Mouse (Mus musculus) thymus, postnatal 36 days (tissue): Measurements from ENCODE around the gene Glt1d1.
"Not testable (repeated sequence)": the region's sequence is repeated elsewhere in the genome, so short reads cannot be mapped to it uniquely, and the experiment has no call there.

Experiments
- DNase-seq, 2 experiments: peaks; one replicate each; pipeline ENCODE4 v3.0.0; 2022; ENCODE audit warnings: mixed read lengths in 2 of 2

The Glt1d1 gene

DNA sequence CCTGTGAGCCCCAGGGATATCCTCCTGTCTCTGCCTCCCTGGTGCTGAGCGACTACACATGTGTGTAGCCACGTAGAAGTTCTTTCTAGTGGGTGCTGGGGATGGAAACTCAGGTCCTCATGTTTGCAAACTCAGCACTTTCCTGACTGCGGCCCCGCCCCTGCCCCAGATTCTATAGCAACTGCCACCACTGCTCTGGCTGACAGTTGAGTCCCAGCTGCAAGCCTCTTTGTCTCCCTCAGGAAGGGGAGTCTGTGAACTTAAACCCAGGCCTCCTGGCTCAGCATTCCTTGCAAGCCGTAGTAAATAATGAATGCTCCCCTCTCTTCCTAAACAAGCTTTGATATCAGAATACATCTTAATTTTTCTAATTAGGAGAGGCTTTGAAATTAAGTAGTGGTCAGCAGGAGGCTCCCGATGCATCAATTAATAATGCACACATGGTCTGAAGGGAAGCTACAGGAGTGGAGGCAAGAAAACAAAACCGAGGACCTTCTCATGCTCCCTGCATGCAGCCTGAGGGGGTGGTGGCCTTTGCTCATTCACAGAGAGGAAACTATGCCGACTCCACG lies 71.6 kb downstream of the Glt1d1 start:
- DNase-seq: no peak

DNA sequence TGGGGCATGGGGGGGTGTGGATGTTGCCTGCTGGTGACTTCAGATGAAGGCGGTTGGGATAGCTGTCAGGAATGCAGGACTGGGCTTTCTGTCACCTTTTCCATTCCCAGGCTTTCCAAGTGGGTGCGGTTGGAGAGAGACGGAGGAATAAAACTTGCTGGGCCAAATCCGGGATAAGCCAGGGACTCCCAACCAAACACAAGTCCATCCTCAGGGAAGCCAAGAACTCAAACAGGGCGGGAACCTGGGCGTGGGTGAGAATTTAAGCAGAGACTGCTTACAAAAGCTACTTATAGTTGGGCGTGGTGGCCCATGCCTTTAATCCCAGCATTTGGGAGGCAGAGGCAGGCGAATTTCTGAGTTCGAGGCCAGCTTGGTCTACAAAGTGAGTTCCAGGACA lies 73.2 kb downstream of the Glt1d1 start:
- no peak for DNase-seq

DNA sequence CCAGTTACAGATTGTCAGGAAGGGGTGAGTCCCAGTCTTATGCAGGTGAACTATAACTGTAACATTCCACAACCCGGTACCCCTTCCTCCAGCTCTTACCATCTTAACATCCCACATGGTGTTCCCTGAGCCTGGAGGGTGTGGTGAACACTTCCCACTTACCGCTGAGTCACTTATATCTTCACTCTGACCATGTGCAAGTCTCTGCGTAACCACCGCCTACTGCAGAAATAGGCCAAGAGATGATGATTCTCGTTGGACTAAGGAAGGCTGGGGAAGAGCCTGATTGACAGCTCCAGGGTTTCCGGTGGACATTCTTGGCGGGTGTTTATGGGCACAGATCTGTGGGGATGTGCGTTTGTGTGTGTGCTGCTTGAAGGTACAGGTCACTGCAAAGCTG lies 73.9 kb downstream of the Glt1d1 start:
- DNase-seq: no peak

DNA sequence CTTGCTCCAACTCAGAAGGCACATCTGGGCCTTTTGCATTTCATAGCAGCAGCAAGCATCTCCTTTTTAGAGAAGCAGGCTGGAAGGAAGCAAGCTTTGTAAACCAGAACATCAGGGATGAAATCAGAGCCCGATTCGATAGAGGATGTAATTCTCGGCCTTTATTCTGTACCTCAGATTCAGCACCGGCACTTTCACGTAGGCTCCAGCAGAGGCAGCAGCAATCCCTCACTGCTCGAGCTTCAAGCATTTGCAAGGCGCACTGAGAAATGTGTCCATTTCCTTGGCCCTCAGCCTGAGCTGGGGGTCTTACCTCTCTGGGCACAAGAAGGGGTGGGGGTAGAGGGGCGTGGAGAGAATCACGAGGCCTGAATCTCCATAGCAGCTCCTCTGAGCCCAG lies 76.1 kb downstream of the Glt1d1 start:
- no peak for DNase-seq

DNA sequence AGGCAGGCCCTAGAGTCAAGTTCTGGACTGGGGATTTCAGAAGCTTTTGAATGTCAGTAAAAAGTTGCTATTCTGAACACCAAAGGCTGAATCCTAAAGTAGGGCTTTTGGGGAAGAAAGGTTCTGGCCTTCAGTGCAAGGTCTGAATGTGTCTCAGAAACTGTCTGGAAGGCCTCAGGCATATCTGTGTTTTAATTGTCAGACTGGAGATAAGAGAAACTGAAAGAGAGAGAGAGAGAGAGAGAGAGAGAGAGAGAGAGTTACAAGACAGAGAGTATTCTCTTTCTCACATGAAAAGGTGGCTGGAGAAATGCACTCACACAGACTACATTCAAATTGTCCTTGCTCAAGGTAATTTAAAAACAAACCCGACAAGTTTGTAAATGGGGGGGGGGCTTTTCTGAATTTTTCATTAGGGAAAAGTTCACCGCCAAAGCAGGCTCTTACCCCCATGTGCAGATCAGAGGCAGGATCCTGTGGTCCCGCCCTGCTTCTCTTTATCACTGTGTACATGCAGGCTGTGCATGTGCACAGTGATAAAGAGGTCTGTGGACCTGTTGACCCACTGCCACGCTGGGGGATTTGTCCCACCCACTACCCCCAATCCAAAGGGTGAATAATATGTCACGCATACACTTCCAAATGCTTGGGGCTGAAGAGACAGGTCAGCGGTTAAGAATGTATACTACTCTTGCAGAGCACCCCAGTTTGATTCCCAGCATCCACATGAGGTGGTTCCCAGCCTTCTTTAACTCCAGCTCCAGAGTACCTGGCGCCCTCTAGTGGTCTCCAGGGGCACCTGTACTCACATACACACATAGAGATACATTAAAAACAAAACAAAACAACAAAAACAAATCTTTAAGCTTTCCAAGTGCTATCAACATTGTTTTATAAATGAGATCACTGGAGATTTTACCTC lies 83.0 kb downstream of the Glt1d1 start:
- DNase-seq: no peak

DNA sequence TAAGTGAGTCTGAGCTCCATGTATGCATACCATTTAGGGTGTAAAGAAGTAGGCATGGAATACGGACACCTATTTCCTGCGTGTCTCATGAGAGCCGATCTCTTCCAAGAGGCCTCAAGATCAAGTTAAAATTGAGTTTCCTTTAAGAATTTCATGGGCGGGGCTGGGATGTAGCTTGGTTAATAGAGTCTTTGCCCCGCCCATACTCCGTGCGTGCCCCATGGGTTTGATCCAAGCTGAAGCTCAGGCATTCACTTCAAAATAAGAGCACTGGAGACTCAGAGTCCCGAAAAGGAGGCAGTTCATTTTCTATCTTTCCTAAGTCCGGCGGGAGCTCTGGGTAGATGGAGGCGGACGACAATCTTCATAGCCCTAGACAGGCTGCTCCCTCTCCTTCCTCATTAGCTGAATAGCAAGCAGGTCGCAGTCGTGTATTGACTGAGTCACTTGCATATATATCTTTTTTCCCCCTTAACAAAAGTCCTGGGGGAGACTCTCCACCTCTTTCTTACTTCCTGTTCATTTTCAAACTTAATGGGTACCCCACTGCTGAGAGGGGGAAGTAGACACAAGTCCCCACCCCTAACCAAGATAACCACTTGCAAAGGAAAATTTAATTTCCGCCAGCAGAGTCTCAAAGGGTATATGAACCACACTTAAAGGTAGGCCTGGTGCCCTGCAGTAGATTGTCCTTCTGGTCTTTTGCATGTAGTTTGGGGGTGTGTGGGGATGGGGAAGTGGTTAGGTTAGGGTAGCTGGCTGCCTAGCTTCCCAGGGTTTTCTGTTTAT lies 88.7 kb downstream of the Glt1d1 start:
- DNase-seq: no peak

DNA sequence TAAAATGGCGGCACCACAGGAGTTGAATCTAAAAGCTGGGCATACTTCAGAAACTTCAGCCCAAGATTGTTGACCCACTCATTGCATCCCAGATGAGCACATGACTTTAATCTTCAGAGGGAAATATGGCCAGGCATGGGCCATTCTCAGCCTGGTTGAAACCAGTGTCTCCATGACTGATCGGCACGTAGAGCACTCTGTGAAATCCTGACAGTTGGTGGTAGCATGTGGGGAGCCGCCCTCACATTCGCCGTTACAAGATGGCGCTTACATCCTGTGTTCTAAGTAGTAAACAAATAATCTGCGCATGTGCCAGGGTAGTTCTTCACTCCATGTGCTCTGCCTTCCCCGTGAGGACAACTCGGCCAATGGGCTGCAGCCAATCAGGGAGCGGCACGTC lies 90.1 kb downstream of the Glt1d1 start:
- not testable (repeated sequence) for DNase-seq

DNA sequence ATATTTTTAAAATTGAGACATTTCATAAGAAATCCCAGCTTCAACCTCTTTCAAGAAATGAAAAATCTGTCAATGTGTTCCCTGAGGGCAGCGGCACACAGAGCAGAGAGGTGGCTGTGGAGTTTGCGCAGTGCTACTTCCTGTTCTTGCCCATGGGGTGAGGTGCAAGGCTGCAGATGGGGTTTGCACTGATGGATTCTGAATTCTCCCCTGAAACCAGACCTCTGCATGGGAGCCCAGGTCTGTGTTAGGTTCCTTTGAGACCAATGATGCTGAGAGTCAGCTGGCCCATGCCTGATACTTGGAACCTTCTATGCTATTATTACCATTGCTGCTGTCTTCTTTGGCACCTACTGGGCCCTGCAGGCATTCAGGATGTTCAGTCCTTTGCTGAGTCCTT lies 98.3 kb downstream of the Glt1d1 start:
- no peak for DNase-seq

DNA sequence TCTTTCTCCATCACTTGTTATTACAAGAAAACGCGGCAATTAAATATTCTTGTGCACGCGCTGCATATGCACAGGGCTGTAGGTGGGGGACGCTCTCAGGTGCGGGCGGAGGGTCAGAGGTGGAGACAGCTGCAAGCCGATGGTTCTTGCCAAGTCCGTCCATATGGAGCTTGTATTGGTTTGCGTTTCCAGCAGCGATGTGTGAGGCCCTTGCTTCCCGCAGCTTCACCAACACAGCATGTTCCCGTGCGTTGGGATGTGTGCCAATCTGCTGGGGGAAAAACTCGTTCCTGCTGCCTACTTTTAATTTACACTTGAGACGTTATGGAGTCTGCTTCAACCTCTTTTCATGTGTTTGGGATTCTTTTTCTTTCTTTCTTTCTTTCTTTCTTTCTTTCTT lies 109.3 kb downstream of the Glt1d1 start:
- no peak for DNase-seq

DNA sequence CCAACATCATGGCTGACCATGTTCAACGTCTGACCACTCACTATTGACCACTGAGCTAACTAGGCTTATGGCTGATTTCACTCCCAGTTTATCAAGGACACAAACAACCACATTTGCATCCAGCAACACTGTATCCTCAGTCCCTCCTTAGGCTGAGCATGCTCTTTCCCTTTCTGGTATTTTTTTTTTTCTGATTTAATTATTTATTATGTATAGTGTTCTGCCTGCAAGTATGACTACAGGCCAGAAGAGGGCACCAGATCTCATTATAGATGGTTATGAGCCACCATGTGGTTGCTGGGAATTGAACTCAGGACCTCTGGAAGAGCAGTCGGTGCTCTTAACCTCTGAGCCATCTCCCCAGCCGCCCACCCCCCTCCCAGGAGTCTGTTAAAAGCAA lies 117.5 kb downstream of the Glt1d1 start:
- DNase-seq: not testable (repeated sequence)

DNA sequence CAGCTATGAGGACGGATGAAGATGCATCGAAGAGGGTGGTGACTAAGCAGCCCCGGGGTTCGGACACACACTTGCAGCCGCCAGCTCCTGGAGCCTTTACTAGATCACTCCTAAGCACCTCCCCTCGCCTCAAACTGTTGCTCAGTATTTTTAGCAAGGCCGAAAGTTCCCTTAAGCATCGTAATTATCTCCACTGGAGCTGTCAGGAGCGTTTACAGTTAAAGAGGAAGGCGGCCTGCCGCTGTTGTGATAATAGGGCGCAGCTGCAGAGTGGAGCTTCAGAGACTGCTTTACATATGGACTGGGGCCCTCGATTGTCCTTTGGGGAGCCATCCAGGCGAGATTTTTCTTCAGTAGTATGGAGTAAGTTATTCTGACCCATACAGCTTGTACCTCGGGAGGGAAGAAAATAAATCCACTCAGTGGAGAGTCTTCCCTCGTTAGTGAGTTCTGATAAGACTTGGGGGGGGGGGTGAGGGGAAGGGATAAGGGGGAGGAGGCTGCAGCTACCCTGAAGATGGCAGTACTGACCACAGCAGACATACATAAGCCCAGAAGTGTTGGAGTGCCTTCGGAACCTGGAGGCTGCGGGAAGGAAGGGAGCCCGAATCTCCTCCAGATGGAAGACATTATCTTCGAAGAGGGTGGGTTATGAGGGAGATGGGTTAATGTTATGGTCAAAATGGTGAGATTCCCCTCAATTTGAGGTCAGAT lies 119.4 kb downstream of the Glt1d1 start:
- DNase-seq: no peak

DNA sequence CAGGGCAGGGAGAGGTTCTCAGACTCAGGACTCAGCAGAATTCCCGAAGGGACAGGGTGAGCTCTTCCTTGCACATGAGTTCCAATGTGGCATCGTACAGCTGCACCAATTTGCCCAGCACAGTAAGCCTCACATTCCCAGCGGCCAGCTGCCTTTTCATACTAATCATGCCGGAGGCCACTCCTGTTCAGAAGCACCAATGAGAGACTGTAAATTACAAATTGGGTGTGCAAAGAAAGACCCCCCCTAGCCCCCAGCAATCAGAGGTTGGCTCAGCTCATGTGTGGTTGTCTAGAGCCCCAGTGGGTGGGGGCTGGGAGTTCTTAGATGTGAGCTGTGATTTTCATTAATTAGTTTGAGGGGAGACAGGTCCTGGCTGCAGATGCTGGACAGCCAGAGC lies 123.5 kb downstream of the Glt1d1 start:
- DNase-seq: no peak

DNA sequence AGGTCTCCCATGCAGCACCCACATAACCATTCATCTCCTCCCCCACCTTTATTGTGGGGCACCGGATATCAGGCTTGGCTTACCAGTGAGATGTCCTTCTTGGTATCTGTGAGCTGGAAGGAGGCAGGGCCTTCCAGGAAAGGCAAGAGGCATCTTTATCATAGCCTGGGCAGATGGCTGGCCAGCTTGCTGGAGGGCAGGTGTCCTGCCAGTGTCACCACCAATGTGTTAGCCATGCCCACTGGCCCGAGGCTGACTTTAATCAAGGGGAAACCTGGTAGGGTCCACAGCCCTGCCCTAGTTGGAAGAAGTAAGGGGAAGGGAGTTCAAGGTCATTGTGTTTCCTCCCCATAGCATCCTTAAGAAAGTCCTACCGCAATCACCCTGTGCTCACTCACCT lies 123.9 kb downstream of the Glt1d1 start:
- no peak for DNase-seq

DNA sequence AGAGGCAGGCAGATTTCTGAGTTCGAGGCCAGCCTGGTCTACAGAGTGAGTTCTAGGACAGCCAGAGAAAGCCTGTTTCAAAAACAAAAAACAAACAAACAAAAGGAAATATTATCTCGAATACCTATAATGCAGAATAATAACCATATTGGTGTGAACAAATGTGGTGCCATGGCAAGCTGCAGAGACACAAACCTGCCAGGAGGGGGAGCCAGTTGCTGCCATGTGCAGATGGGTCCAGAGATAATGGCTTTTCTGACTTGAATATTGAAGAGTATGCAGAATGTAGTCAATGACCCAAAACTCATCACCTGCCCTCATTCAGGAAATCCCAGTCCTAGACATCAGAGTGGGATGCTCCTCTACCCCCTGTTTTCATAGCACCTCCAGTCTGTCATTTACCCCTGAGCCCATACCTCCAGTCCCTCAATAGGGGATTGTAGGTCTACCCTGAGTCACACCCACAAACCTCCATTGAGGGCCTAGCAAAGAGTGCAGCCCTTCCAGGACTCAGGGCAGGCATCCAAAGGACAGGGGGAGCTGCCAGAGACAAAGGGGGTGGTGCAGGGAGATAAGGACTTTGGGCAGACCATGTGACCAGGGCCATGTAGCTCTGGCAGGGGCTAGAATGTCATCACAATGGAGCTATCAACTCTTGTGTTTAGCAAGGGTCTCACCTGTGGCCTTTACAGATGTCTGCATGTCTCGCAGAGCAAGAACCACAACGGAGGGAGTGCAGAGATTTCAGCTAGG lies 124.8 kb downstream of the Glt1d1 start:
- no peak for DNase-seq

DNA sequence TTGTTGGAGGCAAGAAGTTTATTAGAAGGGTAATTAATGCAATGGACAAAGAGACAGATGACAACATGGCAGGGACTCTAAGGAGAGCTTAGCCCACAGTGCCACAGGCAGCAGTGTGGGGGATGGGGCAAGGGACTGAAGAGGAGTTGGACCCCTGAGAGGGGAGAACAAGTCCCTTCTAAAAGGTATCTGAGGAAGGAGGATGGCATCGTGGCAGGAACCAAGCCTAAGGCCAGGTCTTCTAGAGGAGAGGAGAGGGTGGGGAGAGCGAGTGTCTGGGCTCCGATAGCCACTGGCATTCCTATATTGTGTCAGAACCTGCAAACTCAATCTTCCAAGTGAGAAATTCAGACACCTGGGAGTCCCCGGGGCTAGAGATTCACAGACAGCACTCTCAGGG lies 126.5 kb downstream of the Glt1d1 start:
- no peak for DNase-seq
